ENCODE assay signal across 8 mouse cellular contexts in the genomic region with DNA sequence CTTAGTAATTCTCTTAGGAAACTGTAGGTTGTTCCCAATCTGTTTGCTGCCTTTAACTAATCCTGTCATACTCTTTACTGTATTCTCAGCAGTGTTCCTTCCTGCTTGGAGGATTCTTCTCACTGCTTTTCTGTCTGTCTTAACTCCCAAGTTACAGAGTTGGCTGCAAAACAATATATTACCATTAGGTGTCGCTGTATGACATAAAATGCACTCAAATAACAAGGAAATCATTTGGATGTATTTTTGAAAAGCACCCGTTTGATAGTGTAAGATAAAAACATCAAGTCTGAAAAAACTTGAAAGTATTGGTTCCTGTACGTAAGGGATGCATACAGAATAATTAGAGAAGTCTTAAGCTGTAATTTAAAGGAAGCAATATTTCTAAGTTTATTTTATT.
DNase-seq lines count a peak whose midpoint lies in the region; ATAC-seq and TF ChIP-seq lines count a peak whose summit lies in the region.

No protein-coding gene starts in this region.

- WGBS in lung, postnatal 0 days, result 5% methylated on average over 3 of the region's 3 CpGs
- 4% methylated on average over 3 of the region's 3 CpGs for WGBS in lung, adult 2 months

- H3K9ac ChIP-seq in lung, postnatal 0 days (replicated peaks; ENCODE audit: low read depth), result no peak overlapping the region

- no peaks in the 10 kb centered on the region for H3K9me3 ChIP-seq in lung, postnatal 0 days (ENCODE audit: low read length)

- ATAC-seq in lung, postnatal 0 days, result no peak
- peak; percentile 83 for ATAC-seq in megakaryocyte progenitor cell, adult 5-6 weeks (replicated peaks; ENCODE audit: poor library complexity)

- no peaks in the 10 kb centered on the region for H3K27me3 ChIP-seq in lung, postnatal 0 days (replicated peaks; ENCODE audit: insufficient read depth, low read length)

- no peak overlapping the region for H3K4me2 ChIP-seq in lung, postnatal 0 days (replicated peaks; ENCODE audit: low read depth, low read length)

- DNase-seq in frontal cortex, adult 2 months (ENCODE audit: extremely low spot score in 1 of 2, low spot score in 1 of 2), result peak; percentile 21 to 91
- DNase-seq in frontal cortex, postnatal 25 days (ENCODE audit: low spot score in 2 of 2), result no peak
- DNase-seq in lung, postnatal 0 days (ENCODE audit: low spot score), result peak; percentile 67
- no peak for DNase-seq in lung, adult 2 months
- peak; percentile 68 for DNase-seq in embryo, embryonic 11 days
- DNase-seq in urinary bladder, adult 18-20 months (ENCODE audit: low spot score in 2 of 2), result no peak
- DNase-seq in spleen, adult 12 weeks (ENCODE audit: low spot score), result no peak

- TF ChIP-seq EP300 in lung, postnatal 0 days (IDR thresholded peaks at IDR 0.05), result no peak

- peak; percentile 80 for TF ChIP-seq CTCF in lung, postnatal 0 days (IDR thresholded peaks at IDR 0.05)
- no peak for TF ChIP-seq CTCF in lung, adult 2 months (IDR thresholded peaks at IDR 0.05; ENCODE audit: insufficient read depth, low read length)

- H3K27ac ChIP-seq in lung, postnatal 0 days (ENCODE audit: low read length), result no peak overlapping the region

- no peak for TF ChIP-seq POLR2A in lung, adult 2 months (IDR thresholded peaks at IDR 0.05; ENCODE audit: borderline replicate concordance, extremely low read depth, low read depth, low read length)

- no peaks in the 10 kb centered on the region for H3K4me1 ChIP-seq in lung, postnatal 0 days (ENCODE audit: insufficient read depth, low read depth, low read length)
- no peaks in the 10 kb centered on the region for H3K4me1 ChIP-seq in lung, adult 2 months (ENCODE audit: control insufficient read depth, insufficient read depth, low read length)

- no peak overlapping the region for H3K4me3 ChIP-seq in lung, postnatal 0 days (ENCODE audit: low read depth, low read length)
- no peak overlapping the region for H3K4me3 ChIP-seq in lung, adult 2 months (replicated peaks; ENCODE audit: extremely low read depth, low read depth, low read length)

- H3K36me3 ChIP-seq in lung, postnatal 0 days (ENCODE audit: insufficient read depth, low read length), result no peaks in the 10 kb centered on the region

Comparison
In these comparisons a context has a peak if more than half of its experiments do, and no peak if none do; other contexts are left out.
1. DNase-seq: peak in frontal cortex, adult 2 months (2 of 2), lung, postnatal 0 days (single experiment) and embryo, embryonic 11 days (single experiment); none in frontal cortex, postnatal 25 days (0 of 2), lung, adult 2 months (single experiment), urinary bladder, adult 18-20 months (0 of 2) and spleen, adult 12 weeks (single experiment).